Mouse (Mus musculus): ENCODE results near the gene Lmx1a. TPM values are rescaled to one million over a fixed set of nuclear protein-coding genes. Genes with fewer than 3 reads are reported as not detected.

Gene Lmx1a
- polyA plus RNA-seq, 1 experiment from 2014 or later = 2.7 TPM

GRCm38 (mm10) chr1:167804836-167805235 is 115.8 kb downstream of the Lmx1a start:
- peaks cover 51% of the 10 kb centered on the region for H3K27me3 ChIP-seq (replicated peaks; ENCODE audit: control insufficient read depth, insufficient read depth, low read length)
- H3K4me3 ChIP-seq (ENCODE audit: low read depth, low read length) = no peak overlapping the region
- no peak overlapping the region for H3K9ac ChIP-seq (ENCODE audit: low read depth, low read length)
- H3K4me1 ChIP-seq (replicated peaks; ENCODE audit: control insufficient read depth, insufficient read depth, low read length) = no peaks in the 10 kb centered on the region
- ATAC-seq (replicated peaks; ENCODE audit: low FRiP score) (no peak), DNase-seq (ENCODE audit: low spot score) (no peak)
- 50% methylated on average over 7 of the region's 7 CpGs for WGBS
- no peak overlapping the region for H3K4me2 ChIP-seq
- H3K36me3 ChIP-seq (ENCODE audit: control insufficient read depth, insufficient read depth, low read length) = no peaks in the 10 kb centered on the region
- H3K9me3 ChIP-seq (ENCODE audit: control insufficient read depth, low read length) = no peaks in the 10 kb centered on the region
- H3K27ac ChIP-seq (ENCODE audit: low read depth, low read length) = no peak overlapping the region

DNA sequence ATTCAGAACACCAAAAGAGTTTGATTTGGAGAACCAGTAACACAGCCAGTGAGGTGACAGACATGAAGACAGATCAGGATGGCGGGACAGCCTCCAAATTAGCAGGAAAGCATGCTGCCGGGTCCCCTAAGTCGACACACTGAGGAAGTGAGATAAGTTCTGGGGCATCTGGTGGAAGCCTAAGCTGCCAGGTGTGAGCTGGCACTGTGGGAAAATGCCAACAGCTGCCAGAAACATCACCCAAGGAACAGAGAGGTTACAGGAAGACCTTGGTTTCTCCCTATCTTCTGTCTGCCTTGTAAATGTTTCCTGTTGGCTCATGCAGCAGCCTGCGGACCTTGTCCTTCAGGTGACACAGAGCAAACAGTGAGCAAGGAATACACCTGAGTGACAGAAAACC is 122.1 kb downstream of the Lmx1a start:
- ATAC-seq (replicated peaks; ENCODE audit: low FRiP score) (no peak), DNase-seq (ENCODE audit: low spot score) (no peak)

GRCm38 (mm10) chr1:167815166-167815565 is 126.1 kb downstream of the Lmx1a start:
- Histone ChIP-seq H3K9me3 (ENCODE audit: control insufficient read depth, low read length) (no peaks in the 10 kb centered on the region), H3K27ac (ENCODE audit: low read depth, low read length) (no peak overlapping the region), H3K4me3 (ENCODE audit: low read depth, low read length) (no peak overlapping the region), H3K9ac (ENCODE audit: low read depth, low read length) (no peak overlapping the region), H3K4me1 (replicated peaks; ENCODE audit: control insufficient read depth, insufficient read depth, low read length) (no peaks in the 10 kb centered on the region), H3K36me3 (ENCODE audit: control insufficient read depth, insufficient read depth, low read length) (no peaks in the 10 kb centered on the region), H3K27me3 (replicated peaks; ENCODE audit: control insufficient read depth, insufficient read depth, low read length) (no peaks in the 10 kb centered on the region), H3K4me2 (no peak overlapping the region)
- DNase-seq (ENCODE audit: low spot score) (no peak), ATAC-seq (replicated peaks; ENCODE audit: low FRiP score) (no peak)
- WGBS = 75% methylated on average over 4 of the region's 4 CpGs

More for the DNA sequence above, 122.1 kb downstream of the Lmx1a start:
- Histone ChIP-seq H3K27me3 (replicated peaks; ENCODE audit: control insufficient read depth, insufficient read depth, low read length) (peaks cover under 1% of the 10 kb centered on the region), H3K36me3 (ENCODE audit: control insufficient read depth, insufficient read depth, low read length) (no peaks in the 10 kb centered on the region), H3K27ac (ENCODE audit: low read depth, low read length) (no peak overlapping the region), H3K4me3 (ENCODE audit: low read depth, low read length) (no peak overlapping the region), H3K4me2 (no peak overlapping the region), H3K4me1 (replicated peaks; ENCODE audit: control insufficient read depth, insufficient read depth, low read length) (no peaks in the 10 kb centered on the region), H3K9me3 (ENCODE audit: control insufficient read depth, low read length) (no peaks in the 10 kb centered on the region), H3K9ac (ENCODE audit: low read depth, low read length) (no peak overlapping the region)
- 62% methylated on average over 4 of the region's 4 CpGs for WGBS

GRCm38 (mm10) chr1:167817028-167817427 is 128.0 kb downstream of the Lmx1a start:
- DNase-seq (ENCODE audit: low spot score) (no peak), ATAC-seq (replicated peaks; ENCODE audit: low FRiP score) (no peak)
- Histone ChIP-seq H3K27me3 (replicated peaks; ENCODE audit: control insufficient read depth, insufficient read depth, low read length) (no peaks in the 10 kb centered on the region), H3K27ac (ENCODE audit: low read depth, low read length) (no peak overlapping the region), H3K4me2 (no peak overlapping the region), H3K9me3 (ENCODE audit: control insufficient read depth, low read length) (no peaks in the 10 kb centered on the region), H3K4me3 (ENCODE audit: low read depth, low read length) (no peak overlapping the region), H3K9ac (ENCODE audit: low read depth, low read length) (no peak overlapping the region), H3K4me1 (replicated peaks; ENCODE audit: control insufficient read depth, insufficient read depth, low read length) (no peaks in the 10 kb centered on the region), H3K36me3 (ENCODE audit: control insufficient read depth, insufficient read depth, low read length) (no peaks in the 10 kb centered on the region)
- WGBS = 63% methylated on average over 6 of the region's 6 CpGs

- H3K9me3 ChIP-seq (ENCODE audit: control insufficient read depth, low read length) = no peaks in the 10 kb centered on the region
- no peaks in the 10 kb centered on the region for H3K4me1 ChIP-seq (replicated peaks; ENCODE audit: control insufficient read depth, insufficient read depth, low read length)
- no peak overlapping the region for H3K9ac ChIP-seq (ENCODE audit: low read depth, low read length)
- no peak for DNase-seq (ENCODE audit: low spot score)
- no peak overlapping the region for H3K27ac ChIP-seq (ENCODE audit: low read depth, low read length)
- no peak for ATAC-seq (replicated peaks; ENCODE audit: low FRiP score)
- no peaks in the 10 kb centered on the region for H3K36me3 ChIP-seq (ENCODE audit: control insufficient read depth, insufficient read depth, low read length)
- WGBS = 48% methylated on average over 1 of the region's 1 CpGs
- H3K4me2 ChIP-seq = no peak overlapping the region
- H3K4me3 ChIP-seq (ENCODE audit: low read depth, low read length) = no peak overlapping the region
- no peaks in the 10 kb centered on the region for H3K27me3 ChIP-seq (replicated peaks; ENCODE audit: control insufficient read depth, insufficient read depth, low read length)
These were observed 128.6 kb downstream of the Lmx1a start for GRCm38 (mm10) chr1:167817616-167818015.

GRCm38 (mm10) chr1:167820031-167820430 is 131.0 kb downstream of the Lmx1a start:
- no peaks in the 10 kb centered on the region for H3K36me3 ChIP-seq (ENCODE audit: control insufficient read depth, insufficient read depth, low read length)
- ATAC-seq (replicated peaks; ENCODE audit: low FRiP score) = no peak
- H3K4me3 ChIP-seq (ENCODE audit: low read depth, low read length) = no peak overlapping the region
- no peak overlapping the region for H3K9ac ChIP-seq (ENCODE audit: low read depth, low read length)
- no peaks in the 10 kb centered on the region for H3K9me3 ChIP-seq (ENCODE audit: control insufficient read depth, low read length)
- H3K27ac ChIP-seq (ENCODE audit: low read depth, low read length) = no peak overlapping the region
- H3K4me2 ChIP-seq = no peak overlapping the region
- H3K4me1 ChIP-seq (replicated peaks; ENCODE audit: control insufficient read depth, insufficient read depth, low read length) = no peaks in the 10 kb centered on the region
- no peak for DNase-seq (ENCODE audit: low spot score)
- no peaks in the 10 kb centered on the region for H3K27me3 ChIP-seq (replicated peaks; ENCODE audit: control insufficient read depth, insufficient read depth, low read length)
- 90% methylated on average over 6 of the region's 6 CpGs for WGBS

DNA sequence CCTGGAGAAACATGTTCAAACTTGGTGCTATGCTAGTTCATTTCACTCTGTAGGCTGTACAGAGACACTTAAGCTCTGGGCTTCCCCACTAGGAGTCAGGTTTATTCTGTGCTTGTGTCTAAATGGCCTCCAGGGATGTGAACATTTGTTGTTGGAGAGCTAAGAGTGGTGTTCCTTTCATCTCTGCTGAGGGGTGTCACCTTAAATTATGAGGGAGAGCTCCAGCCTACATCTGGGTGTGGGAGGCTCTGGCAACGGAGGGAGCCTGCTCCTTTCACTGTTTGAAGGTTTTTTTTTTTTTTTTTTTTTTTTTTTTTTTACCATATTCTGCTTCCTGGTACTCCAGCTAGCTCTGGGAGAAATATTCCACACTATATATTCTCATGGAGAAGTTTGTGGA is 132.1 kb downstream of the Lmx1a start:
- Histone ChIP-seq H3K36me3 (ENCODE audit: control insufficient read depth, insufficient read depth, low read length) (no peaks in the 10 kb centered on the region), H3K9me3 (ENCODE audit: control insufficient read depth, low read length) (no peaks in the 10 kb centered on the region)
- no peak for DNase-seq (ENCODE audit: low spot score)

GRCm38 (mm10) chr1:167830291-167830690 is 141.3 kb downstream of the Lmx1a start:
- peak overlapping the region; percentile 60; the same call in 1 of the 2 replicates for H3K27ac ChIP-seq (ENCODE audit: low read depth, low read length)
- no peak overlapping the region for H3K9ac ChIP-seq (ENCODE audit: low read depth, low read length)
- no peaks in the 10 kb centered on the region for H3K9me3 ChIP-seq (ENCODE audit: control insufficient read depth, low read length)
- 0 out of 2 replicates have a peak overlapping the region, but pooled peaks have one; percentile 3 for H3K4me3 ChIP-seq (ENCODE audit: low read depth, low read length)
- DNase-seq (ENCODE audit: low spot score) = no peak
- H3K27me3 ChIP-seq (replicated peaks; ENCODE audit: control insufficient read depth, insufficient read depth, low read length) = no peaks in the 10 kb centered on the region
- H3K4me2 ChIP-seq = no peak overlapping the region
- H3K36me3 ChIP-seq (ENCODE audit: control insufficient read depth, insufficient read depth, low read length) = no peaks in the 10 kb centered on the region
- ATAC-seq (replicated peaks; ENCODE audit: low FRiP score) = peak; percentile 79
- H3K4me1 ChIP-seq (replicated peaks; ENCODE audit: control insufficient read depth, insufficient read depth, low read length) = no peaks in the 10 kb centered on the region
- WGBS = 63% methylated on average over 7 of the region's 7 CpGs

More for the DNA sequence above, 132.1 kb downstream of the Lmx1a start:
- 50% methylated on average over 1 of the region's 1 CpGs for WGBS
- no peak overlapping the region for H3K4me2 ChIP-seq
- no peaks in the 10 kb centered on the region for H3K27me3 ChIP-seq (replicated peaks; ENCODE audit: control insufficient read depth, insufficient read depth, low read length)
- no peak overlapping the region for H3K27ac ChIP-seq (ENCODE audit: low read depth, low read length)
- no peaks in the 10 kb centered on the region for H3K4me1 ChIP-seq (replicated peaks; ENCODE audit: control insufficient read depth, insufficient read depth, low read length)
- H3K4me3 ChIP-seq (ENCODE audit: low read depth, low read length) = no peak overlapping the region
- ATAC-seq (replicated peaks; ENCODE audit: low FRiP score) = no peak
- no peak overlapping the region for H3K9ac ChIP-seq (ENCODE audit: low read depth, low read length)

GRCm38 (mm10) chr1:167831601-167832000 is 142.6 kb downstream of the Lmx1a start:
- Histone ChIP-seq H3K4me2 (no peak overlapping the region; the same call in 1 of the 2 replicates), H3K9me3 (ENCODE audit: control insufficient read depth, low read length) (no peaks in the 10 kb centered on the region), H3K9ac (ENCODE audit: low read depth, low read length) (no peak overlapping the region), H3K27ac (ENCODE audit: low read depth, low read length) (no peak overlapping the region), H3K4me1 (replicated peaks; ENCODE audit: control insufficient read depth, insufficient read depth, low read length) (no peaks in the 10 kb centered on the region), H3K27me3 (replicated peaks; ENCODE audit: control insufficient read depth, insufficient read depth, low read length) (no peaks in the 10 kb centered on the region), H3K36me3 (ENCODE audit: control insufficient read depth, insufficient read depth, low read length) (no peaks in the 10 kb centered on the region), H3K4me3 (ENCODE audit: low read depth, low read length) (no peak overlapping the region)
- no peak for DNase-seq (ENCODE audit: low spot score)
- ATAC-seq (replicated peaks; ENCODE audit: low FRiP score) = no peak
- 73% methylated on average over 3 of the region's 3 CpGs for WGBS

All from liver, embryonic 11.5 days (tissue).